Mouse (Mus musculus) megakaryocyte, embryonic 14.5 days (primary cell): ENCODE data around the gene Afap1l2. TPM values are rescaled to one million over a fixed set of nuclear protein-coding genes. Genes with fewer than 3 reads are reported as not detected.

Source experiments
- H3K27me3 ChIP-seq: replicated peaks from 2 replicates; pipeline ENCODE3; 2012; ENCODE audit warnings: inconsistent platforms
- H3K36me3 ChIP-seq: replicated peaks from 2 replicates; pipeline ENCODE3; 2012; ENCODE audit warnings: low read length, inconsistent platforms, mixed read lengths
- H3K4me1 ChIP-seq: 2 replicates; pipeline ENCODE4 v1.6.1; 2012; ENCODE audit warnings: inconsistent platforms
- H3K4me3 ChIP-seq: replicated peaks from 2 replicates; pipeline ENCODE3; 2012; ENCODE audit warnings: moderate library complexity, mild to moderate bottlenecking, inconsistent platforms
- H3K9me3 ChIP-seq: 2 replicates; pipeline ENCODE4 v1.6.1; 2012; ENCODE audit warnings: inconsistent platforms
- FLI1 ChIP-seq: IDR thresholded peaks from 2 replicates; pipeline ENCODE4 v1.6.1; 2012; ENCODE audit warnings: low read length, inconsistent platforms, mixed read lengths
- GATA1 ChIP-seq: IDR thresholded peaks from 3 replicates; pipeline ENCODE4 v1.6.1; 2012; ENCODE audit warnings: mixed read lengths, low read length, inconsistent platforms, borderline replicate concordance
- polyA plus RNA-seq: library from polyadenylated mRNA; stranded (reverse); fragments of >175 nt; gene quantifications from 2 replicates; pipeline ENCODE4 v1.2.3, GENCODE M21; 2012; ENCODE audit warnings: low replicate concordance; ENCODE audit not compliant: insufficient read depth

Gene Afap1l2
- polyA plus RNA-seq, 1 experiment: not detected

GRCm38 (mm10) chr19:56981760-56982159 is 26.3 kb downstream of the Afap1l2 start:
- H3K9me3 ChIP-seq: no peaks in the 10 kb centered on the region
- H3K27me3 ChIP-seq: peaks cover 8% of the 10 kb centered on the region
- no peak for TF ChIP-seq FLI1
- TF ChIP-seq GATA1: no peak
- H3K36me3 ChIP-seq: no peaks in the 10 kb centered on the region
- no peak overlapping the region for H3K4me3 ChIP-seq
- no peaks in the 10 kb centered on the region for H3K4me1 ChIP-seq

GRCm38 (mm10) chr19:56980803-56981202 is 27.2 kb downstream of the Afap1l2 start:
- Histone ChIP-seq H3K4me3 (no peak overlapping the region), H3K36me3 (no peaks in the 10 kb centered on the region), H3K27me3 (peaks cover 3% of the 10 kb centered on the region), H3K9me3 (no peaks in the 10 kb centered on the region), H3K4me1 (no peaks in the 10 kb centered on the region)
- TF ChIP-seq GATA1 (no peak), FLI1 (no peak)

- H3K36me3 ChIP-seq: no peaks in the 10 kb centered on the region
- no peaks in the 10 kb centered on the region for H3K9me3 ChIP-seq
- no peak for TF ChIP-seq GATA1
- TF ChIP-seq FLI1: no peak
- H3K4me3 ChIP-seq: no peak overlapping the region
- no peaks in the 10 kb centered on the region for H3K4me1 ChIP-seq
- H3K27me3 ChIP-seq: peaks cover 6% of the 10 kb centered on the region
Observed at GRCm38 (mm10) chr19:56976962-56977948, 30.8 kb downstream of the Afap1l2 start.

GRCm38 (mm10) chr19:56976515-56976914 is 31.5 kb downstream of the Afap1l2 start:
- Histone ChIP-seq H3K4me3 (no peak overlapping the region), H3K36me3 (no peaks in the 10 kb centered on the region), H3K27me3 (peaks cover 6% of the 10 kb centered on the region), H3K9me3 (no peaks in the 10 kb centered on the region), H3K4me1 (no peaks in the 10 kb centered on the region)
- TF ChIP-seq FLI1 (no peak), GATA1 (no peak)

GRCm38 (mm10) chr19:56975502-56975901 is 32.5 kb downstream of the Afap1l2 start:
- no peaks in the 10 kb centered on the region for H3K9me3 ChIP-seq
- no peak overlapping the region for H3K4me3 ChIP-seq
- no peaks in the 10 kb centered on the region for H3K36me3 ChIP-seq
- peaks cover 6% of the 10 kb centered on the region for H3K27me3 ChIP-seq
- H3K4me1 ChIP-seq: no peaks in the 10 kb centered on the region
- TF ChIP-seq GATA1 (no peak), FLI1 (no peak)

GRCm38 (mm10) chr19:56974159-56974558 is 33.9 kb downstream of the Afap1l2 start:
- Histone ChIP-seq H3K27me3 (peaks cover 6% of the 10 kb centered on the region), H3K4me1 (no peaks in the 10 kb centered on the region), H3K36me3 (no peaks in the 10 kb centered on the region), H3K9me3 (no peaks in the 10 kb centered on the region), H3K4me3 (no peak overlapping the region)
- TF ChIP-seq FLI1: no peak
- no peak for TF ChIP-seq GATA1

- no peaks in the 10 kb centered on the region for H3K36me3 ChIP-seq
- no peak overlapping the region for H3K4me3 ChIP-seq
- H3K27me3 ChIP-seq: peaks cover 6% of the 10 kb centered on the region
- TF ChIP-seq GATA1 (no peak), FLI1 (no peak)
- no peaks in the 10 kb centered on the region for H3K9me3 ChIP-seq
- H3K4me1 ChIP-seq: no peaks in the 10 kb centered on the region
Observed at GRCm38 (mm10) chr19:56972768-56973167, 35.3 kb downstream of the Afap1l2 start.

GRCm38 (mm10) chr19:56971347-56971746 is 36.7 kb downstream of the Afap1l2 start:
- Histone ChIP-seq H3K4me3 (no peak overlapping the region), H3K9me3 (no peaks in the 10 kb centered on the region), H3K27me3 (peaks cover 6% of the 10 kb centered on the region), H3K4me1 (no peaks in the 10 kb centered on the region), H3K36me3 (no peaks in the 10 kb centered on the region)
- TF ChIP-seq FLI1 (no peak), GATA1 (no peak)

GRCm38 (mm10) chr19:56963876-56964275 is 44.2 kb downstream of the Afap1l2 start:
- TF ChIP-seq GATA1 (no peak), FLI1 (no peak)
- Histone ChIP-seq H3K36me3 (no peaks in the 10 kb centered on the region), H3K4me3 (no peak overlapping the region), H3K9me3 (0 out of 2 replicates have a peak, but pooled peaks cover 7% of the 10 kb centered on the region), H3K27me3 (peaks cover 4% of the 10 kb centered on the region), H3K4me1 (no peaks in the 10 kb centered on the region)

- Histone ChIP-seq H3K4me3 (no peak overlapping the region), H3K9me3 (0 out of 2 replicates have a peak, but pooled peaks cover 7% of the 10 kb centered on the region)
- TF ChIP-seq FLI1 (no peak), GATA1 (no peak)
Observed at GRCm38 (mm10) chr19:56959601-56960000, 48.4 kb downstream of the Afap1l2 start.

More at GRCm38 (mm10) chr19:56959601-56960000, 48.4 kb downstream of the Afap1l2 start:
- H3K27me3 ChIP-seq: peaks cover 7% of the 10 kb centered on the region
- H3K4me1 ChIP-seq: no peaks in the 10 kb centered on the region
- H3K36me3 ChIP-seq: no peaks in the 10 kb centered on the region
